Mouse (Mus musculus): ENCODE measurements at regions not wholly inside any gene's neighbourhood (a gene's known extent, or its start where the extent isn't known, plus 50 kb on each side); places are given as distances from the start of the nearest gene placed in this dataset.

DNA sequence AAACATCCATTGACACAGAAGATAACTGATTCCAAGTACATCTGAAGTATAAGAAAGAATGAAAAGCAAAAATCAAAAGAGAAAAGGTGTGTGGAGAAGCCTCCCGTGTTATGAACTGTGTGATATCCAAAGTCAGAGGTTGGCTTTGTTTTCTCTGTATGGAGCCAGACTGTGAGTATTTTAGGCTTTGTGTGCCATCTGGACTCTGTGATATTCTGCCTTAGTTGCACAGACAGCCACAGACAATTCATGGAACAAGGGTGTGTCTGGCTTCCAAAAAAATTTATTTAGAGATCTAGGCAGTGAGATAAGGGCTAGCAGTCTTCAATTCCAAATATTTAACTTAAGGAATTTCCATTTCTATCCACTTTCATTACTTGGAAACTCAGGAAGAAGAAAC lies 111.5 kb upstream of the Dpp10 start:
- Histone ChIP-seq H3K27me3 (ENCODE audit: control insufficient read depth, insufficient read depth, low read length) (no peaks in the 10 kb centered on the region), H3K4me1 (ENCODE audit: control insufficient read depth, insufficient read depth, low read length) (no peaks in the 10 kb centered on the region), H3K4me3 (replicated peaks; ENCODE audit: low read depth, low read length) (no peak overlapping the region), H3K27ac (replicated peaks; ENCODE audit: low read depth, low read length) (no peak overlapping the region), H3K9ac (replicated peaks; ENCODE audit: low read length) (no peak overlapping the region), H3K4me2 (ENCODE audit: low read length) (no peak overlapping the region), H3K9me3 (ENCODE audit: control insufficient read depth, low read length) (no peaks in the 10 kb centered on the region), H3K36me3 (ENCODE audit: control insufficient read depth, insufficient read depth, low read length) (no peaks in the 10 kb centered on the region)
- 70% methylated on average over 1 of the region's 1 CpGs for WGBS
- ATAC-seq (ENCODE audit: low FRiP score, low TSS enrichment), result no peak
- no peak for DNase-seq

DNA sequence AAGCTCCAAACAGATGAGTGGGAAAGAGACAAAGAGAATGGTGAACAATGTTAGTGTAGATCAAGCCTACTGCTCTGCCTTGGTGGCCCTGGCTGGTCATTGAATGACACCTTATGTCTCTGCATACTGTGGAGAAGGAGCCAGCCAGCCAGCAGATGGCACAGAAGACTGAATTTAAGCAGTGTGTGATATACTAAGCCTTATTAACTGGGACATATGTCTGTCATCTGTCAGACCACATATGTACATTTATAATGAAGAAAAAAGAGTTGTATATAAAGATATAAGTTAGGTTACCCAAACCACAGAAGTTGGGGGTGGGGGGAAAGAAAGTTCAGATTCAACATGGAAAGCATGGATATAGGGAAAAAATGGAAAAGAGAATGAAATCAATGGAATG lies 106.7 kb upstream of the Dpp10 start:
- no peak overlapping the region for H3K4me3 ChIP-seq (replicated peaks; ENCODE audit: low read depth, low read length)
- H3K36me3 ChIP-seq (ENCODE audit: control insufficient read depth, insufficient read depth, low read length), result no peaks in the 10 kb centered on the region
- no peaks in the 10 kb centered on the region for H3K9me3 ChIP-seq (ENCODE audit: control insufficient read depth, low read length)
- H3K9ac ChIP-seq (replicated peaks; ENCODE audit: low read length), result no peak overlapping the region
- H3K4me1 ChIP-seq (ENCODE audit: control insufficient read depth, insufficient read depth, low read length), result no peaks in the 10 kb centered on the region
- H3K27me3 ChIP-seq (ENCODE audit: control insufficient read depth, insufficient read depth, low read length), result no peaks in the 10 kb centered on the region
- ATAC-seq (ENCODE audit: low FRiP score, low TSS enrichment), result no peak
- H3K27ac ChIP-seq (replicated peaks; ENCODE audit: low read depth, low read length), result no peak overlapping the region
- H3K4me2 ChIP-seq (ENCODE audit: low read length), result no peak overlapping the region
- no peak for DNase-seq

DNA sequence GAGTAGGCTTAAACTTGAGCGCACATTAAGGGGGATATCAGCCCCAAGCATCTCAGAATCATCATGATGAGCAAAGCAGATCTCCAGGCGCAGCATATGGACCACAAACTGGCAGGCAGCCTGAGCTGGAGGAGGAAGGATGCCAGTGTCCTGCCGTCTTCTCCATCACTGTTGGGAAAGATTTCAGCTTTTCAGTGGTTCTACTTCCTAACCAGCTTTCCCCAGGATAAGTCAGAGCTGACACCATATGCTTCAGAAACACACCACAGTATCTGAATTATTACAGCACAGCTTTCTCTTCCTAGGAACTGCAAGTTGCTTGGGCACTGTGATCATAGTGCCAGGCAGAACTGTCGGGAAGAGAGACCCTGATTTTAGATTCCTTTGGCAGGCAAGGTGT lies 103.2 kb upstream of the Dpp10 start:
- Histone ChIP-seq H3K9ac (replicated peaks; ENCODE audit: low read length) (no peak overlapping the region), H3K4me2 (ENCODE audit: low read length) (no peak overlapping the region), H3K36me3 (ENCODE audit: control insufficient read depth, insufficient read depth, low read length) (no peaks in the 10 kb centered on the region), H3K27me3 (ENCODE audit: control insufficient read depth, insufficient read depth, low read length) (no peaks in the 10 kb centered on the region), H3K9me3 (ENCODE audit: control insufficient read depth, low read length) (no peaks in the 10 kb centered on the region), H3K27ac (replicated peaks; ENCODE audit: low read depth, low read length) (no peak overlapping the region), H3K4me3 (replicated peaks; ENCODE audit: low read depth, low read length) (no peak overlapping the region), H3K4me1 (ENCODE audit: control insufficient read depth, insufficient read depth, low read length) (no peaks in the 10 kb centered on the region)
- WGBS, result 88% methylated on average over 4 of the region's 4 CpGs
- DNase-seq (no peak), ATAC-seq (ENCODE audit: low FRiP score, low TSS enrichment) (no peak)

DNA sequence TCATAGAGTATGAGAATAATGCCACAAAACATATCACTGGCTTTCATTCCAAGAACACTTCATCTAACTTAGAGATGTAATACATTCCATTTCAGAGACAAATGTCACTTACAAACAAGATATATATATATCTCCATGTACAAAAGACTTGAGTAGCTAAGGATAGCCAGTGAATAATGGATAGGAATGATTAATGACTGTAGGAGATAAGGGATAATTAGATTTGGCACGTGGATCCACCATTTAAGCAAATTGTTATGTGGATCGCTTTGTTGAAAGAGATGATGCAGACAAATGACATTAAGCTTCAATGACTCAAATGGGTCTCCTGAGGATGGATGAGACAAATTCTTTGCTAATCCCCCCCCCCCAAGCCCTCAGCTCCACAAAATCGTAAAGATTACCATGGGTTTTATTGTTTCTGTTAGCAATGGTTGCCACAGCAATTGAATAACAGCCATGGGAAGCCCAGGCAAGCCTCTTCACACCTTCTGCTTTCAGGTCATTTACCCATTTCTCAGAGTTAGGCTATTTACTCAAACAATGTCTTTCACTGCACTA lies 59.0 kb upstream of the Dpp10 start:
- WGBS, result 33% methylated on average over 3 of the region's 3 CpGs
- Histone ChIP-seq H3K4me3 (replicated peaks; ENCODE audit: low read depth, low read length) (no peak overlapping the region), H3K4me1 (ENCODE audit: control insufficient read depth, insufficient read depth, low read length) (no peaks in the 10 kb centered on the region), H3K9me3 (ENCODE audit: control insufficient read depth, low read length) (no peaks in the 10 kb centered on the region), H3K36me3 (ENCODE audit: control insufficient read depth, insufficient read depth, low read length) (no peaks in the 10 kb centered on the region), H3K27ac (replicated peaks; ENCODE audit: low read depth, low read length) (no peak overlapping the region), H3K4me2 (ENCODE audit: low read length) (no peak overlapping the region), H3K9ac (replicated peaks; ENCODE audit: low read length) (no peak overlapping the region), H3K27me3 (ENCODE audit: control insufficient read depth, insufficient read depth, low read length) (no peaks in the 10 kb centered on the region)
- ATAC-seq (ENCODE audit: low FRiP score, low TSS enrichment), result no peak
- peak; percentile 4 for DNase-seq

DNA sequence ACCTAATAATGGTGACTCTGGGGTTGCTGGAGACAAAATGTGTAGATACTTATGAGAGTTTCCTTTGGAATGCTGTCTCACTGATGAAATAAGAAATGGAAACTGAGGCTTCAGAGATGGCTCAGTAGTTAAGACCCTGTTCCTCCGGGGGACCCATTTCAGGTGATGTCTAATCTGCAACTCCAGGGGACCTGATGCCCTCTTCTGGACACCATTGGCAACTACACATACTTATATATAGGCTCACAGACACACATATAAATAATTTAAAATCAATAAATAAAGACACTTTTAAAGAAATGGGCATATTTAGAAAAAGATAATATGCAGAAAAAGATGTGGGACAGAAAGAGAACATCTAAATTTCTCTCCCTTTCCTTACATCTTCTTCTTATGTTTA lies 57.7 kb upstream of the Dpp10 start:
- H3K27ac ChIP-seq (replicated peaks; ENCODE audit: low read depth, low read length), result no peak overlapping the region
- no peaks in the 10 kb centered on the region for H3K9me3 ChIP-seq (ENCODE audit: control insufficient read depth, low read length)
- no peak overlapping the region for H3K9ac ChIP-seq (replicated peaks; ENCODE audit: low read length)
- H3K4me1 ChIP-seq (ENCODE audit: control insufficient read depth, insufficient read depth, low read length), result no peaks in the 10 kb centered on the region
- no peak overlapping the region for H3K4me2 ChIP-seq (ENCODE audit: low read length)
- DNase-seq (no peak), ATAC-seq (ENCODE audit: low FRiP score, low TSS enrichment) (no peak)
- H3K4me3 ChIP-seq (replicated peaks; ENCODE audit: low read depth, low read length), result no peak overlapping the region
- H3K27me3 ChIP-seq (ENCODE audit: control insufficient read depth, insufficient read depth, low read length), result no peaks in the 10 kb centered on the region
- no peaks in the 10 kb centered on the region for H3K36me3 ChIP-seq (ENCODE audit: control insufficient read depth, insufficient read depth, low read length)
- WGBS, result 47% methylated on average over 1 of the region's 1 CpGs
